Mouse (Mus musculus) lung, embryonic 14.5 days (tissue): ENCODE results near the gene Cytl1. TPM values are rescaled to one million over a fixed set of nuclear protein-coding genes. Genes with fewer than 3 reads are reported as not detected.

Experiments
- ATAC-seq: fragments of 200-750 bp; cut with Nextera tagmentation; 2 replicates; pipeline ENCODE4 v1.8.0; 2017; ENCODE audit warnings: mild to moderate bottlenecking, moderate TSS enrichment, moderate library complexity; ENCODE audit not compliant: insufficient read depth
- DNase-seq: peaks from one replicate; pipeline ENCODE4 v3.0.0-alpha.2; 2015
- H3K27ac ChIP-seq: fragments of 300-500 bp; sonication (generic); 2 replicates; pipeline ENCODE4 v1.5.1; 2014; ENCODE audit warnings: low read depth, mild to moderate bottlenecking, moderate library complexity
- H3K27me3 ChIP-seq: fragments of 300-500 bp; sonication (generic); 2 replicates; pipeline ENCODE4 v1.6.1; 2014; ENCODE audit warnings: low read length, control low read depth; ENCODE audit not compliant: insufficient read depth
- H3K36me3 ChIP-seq: fragments of 300-500 bp; sonication (generic); 2 replicates; pipeline ENCODE4 v1.6.1; 2014; ENCODE audit warnings: control low read depth; ENCODE audit not compliant: insufficient read depth
- H3K4me1 ChIP-seq: fragments of 300-500 bp; sonication (generic); 2 replicates; pipeline ENCODE4 v1.6.1; 2014; ENCODE audit warnings: antibody characterized with exemption, control low read depth; ENCODE audit not compliant: insufficient read depth
- H3K4me2 ChIP-seq: fragments of 300-500 bp; sonication (generic); 2 replicates; pipeline ENCODE4 v1.6.1; 2014; ENCODE audit warnings: mild to moderate bottlenecking
- H3K4me3 ChIP-seq: fragments of 300-500 bp; sonication (generic); 2 replicates; pipeline ENCODE4 v1.5.1; 2014; ENCODE audit warnings: low read depth, low read length
- H3K9ac ChIP-seq: fragments of 300-500 bp; sonication (generic); 2 replicates; pipeline ENCODE4 v1.6.1; 2014
- H3K9me3 ChIP-seq: fragments of 300-500 bp; sonication (generic); 2 replicates; pipeline ENCODE4 v1.6.1; 2016; ENCODE audit warnings: low read depth, low read length, control low read depth
- CTCF ChIP-seq: IDR thresholded peaks from 2 replicates; pipeline ENCODE4 v1.5.1; 2016; ENCODE audit warnings: antibody characterized with exemption, low read depth
- WGBS: fragments of 180-500 bp; shearing (Covaris S2); extraction: QIAGEN DNeasy Blood & Tissue Kit; methylation state at CpG from one replicate; pipeline ENCODE4 v1.1.7; 2014; 5-methylcytosine and 5-hydroxymethylcytosine counted together
- polyA plus RNA-seq: library from polyadenylated mRNA; unstranded; fragments of >200 nt; fragmentation: Nextera tagmentation; extraction: Ambion mirVana; gene quantifications from 2 replicates; pipeline ENCODE4 v1.2.1, GENCODE M21; 2014

Cytl1 gene
- polyA plus RNA-seq, 1 experiment from 2014 or later, result 29.2 TPM

DNA sequence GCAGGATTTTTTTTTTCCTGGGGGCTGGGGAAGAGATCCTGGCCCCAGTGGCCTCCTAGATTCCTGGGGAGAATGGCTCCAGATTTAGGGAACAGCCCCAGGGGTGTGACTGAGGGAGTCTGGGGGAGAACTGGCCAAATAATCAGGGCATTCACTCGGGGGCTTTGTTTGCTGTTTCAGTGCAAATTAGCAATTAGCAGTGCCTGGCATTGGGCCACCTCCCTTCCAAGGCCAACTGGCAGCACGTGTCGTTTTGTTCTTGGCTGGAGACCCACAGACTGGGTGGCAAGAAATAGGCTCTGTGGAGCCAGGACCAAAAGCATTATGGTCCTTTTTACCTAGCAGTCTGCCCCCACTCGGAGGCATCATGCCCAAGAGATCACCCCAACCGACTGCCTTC lies 33.7 kb downstream of the Cytl1 start:
- no peak for TF ChIP-seq CTCF
- no peak overlapping the region for H3K9ac ChIP-seq
- H3K36me3 ChIP-seq, result no peaks in the 10 kb centered on the region
- H3K9me3 ChIP-seq, result no peaks in the 10 kb centered on the region
- H3K4me2 ChIP-seq, result no peak overlapping the region
- peak; percentile 11 for DNase-seq
- no peak overlapping the region for H3K27ac ChIP-seq
- 18% methylated on average over 5 of the region's 5 CpGs for WGBS
- ATAC-seq, result no peak
- H3K27me3 ChIP-seq, result no peaks in the 10 kb centered on the region
- no peak overlapping the region for H3K4me3 ChIP-seq
- H3K4me1 ChIP-seq, result no peaks in the 10 kb centered on the region

- no peak for DNase-seq
- no peaks in the 10 kb centered on the region for H3K36me3 ChIP-seq
- H3K27ac ChIP-seq, result no peak overlapping the region
- no peak overlapping the region for H3K9ac ChIP-seq
- no peak overlapping the region for H3K4me3 ChIP-seq
- no peaks in the 10 kb centered on the region for H3K9me3 ChIP-seq
- no peak for ATAC-seq
- 77% methylated on average over 6 of the region's 6 CpGs for WGBS
- no peaks in the 10 kb centered on the region for H3K4me1 ChIP-seq
- no peaks in the 10 kb centered on the region for H3K27me3 ChIP-seq
- TF ChIP-seq CTCF, result no peak
- H3K4me2 ChIP-seq, result no peak overlapping the region
These were observed 35.6 kb downstream of the Cytl1 start for GRCm38 (mm10) chr5:37770870-37771269.

DNA sequence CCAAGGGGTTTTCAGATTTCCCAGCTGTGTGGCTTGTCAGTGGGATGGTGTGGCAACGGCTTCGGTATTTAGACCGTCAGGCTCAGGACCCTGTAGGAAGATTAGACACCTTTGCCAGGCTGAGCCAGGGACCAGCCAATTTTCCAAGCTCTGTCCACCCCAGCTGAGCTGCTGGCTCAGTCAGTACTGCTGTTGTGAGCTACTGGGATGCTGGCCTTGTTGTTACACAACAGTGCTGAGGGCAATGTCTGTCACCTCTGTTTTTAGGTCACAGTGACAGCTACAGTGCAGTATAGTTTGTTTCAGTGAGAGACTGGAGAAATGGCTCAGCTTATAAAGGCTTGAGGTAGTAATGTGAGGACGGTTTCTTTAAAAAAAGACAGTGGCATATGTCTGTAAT lies 38.7 kb downstream of the Cytl1 start:
- no peaks in the 10 kb centered on the region for H3K9me3 ChIP-seq
- no peaks in the 10 kb centered on the region for H3K4me1 ChIP-seq
- no peak overlapping the region for H3K9ac ChIP-seq
- no peak for ATAC-seq
- no peaks in the 10 kb centered on the region for H3K36me3 ChIP-seq
- no peaks in the 10 kb centered on the region for H3K27me3 ChIP-seq
- no peak overlapping the region for H3K27ac ChIP-seq
- no peak overlapping the region for H3K4me3 ChIP-seq
- DNase-seq, result no peak
- TF ChIP-seq CTCF, result no peak
- no peak overlapping the region for H3K4me2 ChIP-seq
- 57% methylated on average over 4 of the region's 4 CpGs for WGBS

GRCm38 (mm10) chr5:37775681-37776080 lies 40.4 kb downstream of the Cytl1 start:
- ATAC-seq (no peak), DNase-seq (peak; percentile 2)
- Histone ChIP-seq H3K4me1 (no peaks in the 10 kb centered on the region), H3K9me3 (no peaks in the 10 kb centered on the region), H3K9ac (no peak overlapping the region), H3K4me2 (no peak overlapping the region), H3K27ac (no peak overlapping the region), H3K27me3 (no peaks in the 10 kb centered on the region), H3K36me3 (no peaks in the 10 kb centered on the region), H3K4me3 (no peak overlapping the region)
- no peak for TF ChIP-seq CTCF
- 38% methylated on average over 5 of the region's 5 CpGs for WGBS

DNA sequence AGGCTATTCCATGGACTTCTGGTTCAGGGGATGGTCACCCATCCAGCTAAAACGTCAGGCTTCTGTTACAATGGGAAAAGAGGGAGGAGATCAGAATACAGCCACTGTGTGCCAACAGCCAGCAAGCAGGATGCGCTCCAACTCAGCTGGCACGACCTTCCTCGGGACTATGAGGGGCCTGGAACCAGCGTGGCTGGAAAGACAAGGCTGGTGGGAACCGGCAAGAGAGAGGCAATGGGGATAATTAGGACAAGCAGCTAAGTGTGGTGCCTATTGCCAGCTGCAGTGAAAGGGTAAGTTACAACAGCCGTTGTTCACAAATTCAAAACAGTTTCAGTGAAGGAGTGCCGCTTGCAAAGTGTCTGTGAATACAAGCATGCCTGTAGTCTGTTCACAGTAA lies 48.0 kb downstream of the Cytl1 start:
- Histone ChIP-seq H3K9me3 (no peaks in the 10 kb centered on the region), H3K36me3 (no peaks in the 10 kb centered on the region), H3K9ac (no peak overlapping the region), H3K4me2 (no peak overlapping the region), H3K4me1 (no peaks in the 10 kb centered on the region), H3K27me3 (no peaks in the 10 kb centered on the region), H3K4me3 (no peak overlapping the region), H3K27ac (no peak overlapping the region)
- no peak for TF ChIP-seq CTCF
- whole genome bisulfite sequencing, result 62% methylated on average over 8 of the region's 8 CpGs
- ATAC-seq (no peak), DNase-seq (no peak)

DNA sequence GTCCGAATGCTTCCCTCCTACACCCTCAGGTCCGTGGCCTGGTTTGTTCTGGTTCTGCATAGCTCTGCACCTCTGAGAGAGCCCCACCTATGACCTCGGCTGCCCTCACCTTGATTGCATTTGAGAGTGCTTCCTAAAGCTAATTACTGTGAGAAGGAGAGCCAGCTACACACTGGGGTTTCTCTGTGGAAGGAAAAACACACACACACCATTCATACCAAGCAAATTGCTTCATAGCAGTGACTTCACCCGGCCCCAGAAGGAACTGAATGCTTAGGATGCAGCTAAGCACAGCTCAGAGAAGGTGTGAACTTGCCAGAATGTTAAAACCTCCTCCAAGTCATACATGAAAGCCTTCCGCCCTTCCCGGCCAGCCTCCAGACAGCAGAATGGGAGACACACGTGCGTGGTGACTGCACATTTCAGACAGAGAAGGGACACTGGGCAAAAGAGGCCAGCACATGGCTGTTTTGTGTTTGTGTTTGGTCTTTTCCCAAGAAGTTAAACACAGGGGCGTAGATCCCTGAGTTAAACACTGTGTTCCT lies 49.6 kb downstream of the Cytl1 start:
- no peak overlapping the region for H3K4me2 ChIP-seq
- no peak overlapping the region for H3K9ac ChIP-seq
- ATAC-seq (no peak), DNase-seq (no peak)
- H3K4me1 ChIP-seq, result no peaks in the 10 kb centered on the region
- no peak for TF ChIP-seq CTCF
- 66% methylated on average over 9 of the region's 9 CpGs for WGBS
- H3K27me3 ChIP-seq, result no peaks in the 10 kb centered on the region
- H3K27ac ChIP-seq, result no peak overlapping the region
- no peaks in the 10 kb centered on the region for H3K36me3 ChIP-seq
- no peaks in the 10 kb centered on the region for H3K9me3 ChIP-seq
- H3K4me3 ChIP-seq, result no peak overlapping the region

Other genes with a start within 250 kb of the Cytl1 start
- 0.41 and 0.43 TPM in 2 replicates for gene Stk32b, start 18.3 kb upstream of the Cytl1 start, polyA plus RNA-seq
- 2.9 and 3.1 TPM in 2 replicates for gene Msx1, start 89.1 kb downstream of the Cytl1 start, polyA plus RNA-seq